Mouse (Mus musculus) cortical plate, adult 2 months (tissue): ENCODE results near the gene Ppp1cc.

Experiments
- CTCF ChIP-seq: fragments of 200-500 bp; IDR thresholded peaks from 2 replicates; pipeline ENCODE4 v1.5.1; 2011; ENCODE audit warnings: mild to moderate bottlenecking, control low read depth, low read length; ENCODE audit not compliant: insufficient read depth; ENCODE audit errors: extremely low read depth
- POLR2A ChIP-seq: fragments of 200-500 bp; IDR thresholded peaks from 2 replicates; pipeline ENCODE4 v1.6.1; 2011; ENCODE audit warnings: mild to moderate bottlenecking, low read length, control low read depth; ENCODE audit not compliant: insufficient read depth; ENCODE audit errors: extremely low read depth

GRCm38 (mm10) chr5:122192347-122192746, 34.3 kb downstream of the Ppp1cc start:
- TF ChIP-seq CTCF = no peak
- no peak for TF ChIP-seq POLR2A
